Mouse (Mus musculus): ENCODE data around the gene Bex1. TPM values are rescaled to one million over a fixed set of nuclear protein-coding genes. Genes with fewer than 3 reads are reported as not detected.
A peak's percentile ranks its signal among the peaks of the same experiment; 100 is the strongest.
"Not testable (repeated sequence)": the region's sequence is repeated elsewhere in the genome, so short reads cannot be mapped to it uniquely, and the experiment has no call there.

Bex1 gene
- 111 and 118 TPM in 2 replicates for polyA plus RNA-seq (2014; fragmentation: Nextera tagmentation; extraction: Ambion mirVana)

- H3K4me3 ChIP-seq (ENCODE audit: low read depth, low read length): peak within 1 kb of the TSS; percentile 29
- peak; percentile 86 for ATAC-seq (ENCODE audit: insufficient read depth, low FRiP score, low TSS enrichment)
- H3K4me2 ChIP-seq (ENCODE audit: low read depth): peak within 1 kb of the TSS; percentile 32
- DNase-seq (ENCODE audit: low spot score); H3K27me3 ChIP-seq (ENCODE audit: control insufficient read depth, insufficient read depth, low read length); H3K4me1 ChIP-seq (ENCODE audit: control insufficient read depth, insufficient read depth, low read length); H3K27ac ChIP-seq (ENCODE audit: low read depth, low read length); H3K36me3 ChIP-seq (ENCODE audit: control insufficient read depth, insufficient read depth, low read length); H3K9me3 ChIP-seq (ENCODE audit: control insufficient read depth, low read length): not testable (repeated sequence)
- H3K9ac ChIP-seq (ENCODE audit: low read length): peak within 1 kb of the TSS; percentile 29; the same call in 1 of the 2 replicates
- 31% methylated on average over 4 of the region's 67 CpGs for WGBS
Observed at GRCm38 (mm10) chrX:136214729-136215677, at the start of gene Bex1, which contains the start of gene Tceal7. Bex1 (minus strand) TSS chrX:136215513. Tceal7 (plus strand) TSS chrX:136214779.

GRCm38 (mm10) chrX:136252023-136252729 lies 36.9 kb upstream of the Bex1 start:
- Histone ChIP-seq H3K27me3 (ENCODE audit: control insufficient read depth, insufficient read depth, low read length) (no peaks in the 10 kb centered on the region), H3K4me1 (ENCODE audit: control insufficient read depth, insufficient read depth, low read length) (no peaks in the 10 kb centered on the region), H3K4me3 (ENCODE audit: low read depth, low read length) (no peak overlapping the region), H3K4me2 (ENCODE audit: low read depth) (no peak overlapping the region), H3K27ac (ENCODE audit: low read depth, low read length) (no peak overlapping the region), H3K36me3 (ENCODE audit: control insufficient read depth, insufficient read depth, low read length) (no peaks in the 10 kb centered on the region), H3K9ac (ENCODE audit: low read length) (no peak overlapping the region), H3K9me3 (ENCODE audit: control insufficient read depth, low read length) (no peaks in the 10 kb centered on the region)
- WGBS: 64% methylated on average over 6 of the region's 6 CpGs
- DNase-seq (ENCODE audit: low spot score) (no peak), ATAC-seq (ENCODE audit: insufficient read depth, low FRiP score, low TSS enrichment) (no peak)

GRCm38 (mm10) chrX:136249671-136250070 lies 34.4 kb upstream of the Bex1 start:
- 80% methylated on average over 7 of the region's 7 CpGs for WGBS
- DNase-seq (ENCODE audit: low spot score) (no peak), ATAC-seq (ENCODE audit: insufficient read depth, low FRiP score, low TSS enrichment) (no peak)
- H3K36me3 ChIP-seq (ENCODE audit: control insufficient read depth, insufficient read depth, low read length): no peaks in the 10 kb centered on the region
- no peaks in the 10 kb centered on the region for H3K4me1 ChIP-seq (ENCODE audit: control insufficient read depth, insufficient read depth, low read length)
- no peaks in the 10 kb centered on the region for H3K9me3 ChIP-seq (ENCODE audit: control insufficient read depth, low read length)
- no peak overlapping the region for H3K27ac ChIP-seq (ENCODE audit: low read depth, low read length)
- no peaks in the 10 kb centered on the region for H3K27me3 ChIP-seq (ENCODE audit: control insufficient read depth, insufficient read depth, low read length)
- H3K9ac ChIP-seq (ENCODE audit: low read length): no peak overlapping the region
- H3K4me2 ChIP-seq (ENCODE audit: low read depth): no peak overlapping the region
- no peak overlapping the region for H3K4me3 ChIP-seq (ENCODE audit: low read depth, low read length)

GRCm38 (mm10) chrX:136248811-136249210 lies 33.5 kb upstream of the Bex1 start:
- Histone ChIP-seq H3K4me2 (ENCODE audit: low read depth) (no peak overlapping the region), H3K4me1 (ENCODE audit: control insufficient read depth, insufficient read depth, low read length) (no peaks in the 10 kb centered on the region), H3K36me3 (ENCODE audit: control insufficient read depth, insufficient read depth, low read length) (no peaks in the 10 kb centered on the region), H3K9ac (ENCODE audit: low read length) (no peak overlapping the region), H3K9me3 (ENCODE audit: control insufficient read depth, low read length) (no peaks in the 10 kb centered on the region), H3K4me3 (ENCODE audit: low read depth, low read length) (no peak overlapping the region), H3K27me3 (ENCODE audit: control insufficient read depth, insufficient read depth, low read length) (no peaks in the 10 kb centered on the region), H3K27ac (ENCODE audit: low read depth, low read length) (no peak overlapping the region)
- WGBS: 79% methylated on average over 6 of the region's 6 CpGs
- ATAC-seq (ENCODE audit: insufficient read depth, low FRiP score, low TSS enrichment): no peak
- no peak for DNase-seq (ENCODE audit: low spot score)

DNA sequence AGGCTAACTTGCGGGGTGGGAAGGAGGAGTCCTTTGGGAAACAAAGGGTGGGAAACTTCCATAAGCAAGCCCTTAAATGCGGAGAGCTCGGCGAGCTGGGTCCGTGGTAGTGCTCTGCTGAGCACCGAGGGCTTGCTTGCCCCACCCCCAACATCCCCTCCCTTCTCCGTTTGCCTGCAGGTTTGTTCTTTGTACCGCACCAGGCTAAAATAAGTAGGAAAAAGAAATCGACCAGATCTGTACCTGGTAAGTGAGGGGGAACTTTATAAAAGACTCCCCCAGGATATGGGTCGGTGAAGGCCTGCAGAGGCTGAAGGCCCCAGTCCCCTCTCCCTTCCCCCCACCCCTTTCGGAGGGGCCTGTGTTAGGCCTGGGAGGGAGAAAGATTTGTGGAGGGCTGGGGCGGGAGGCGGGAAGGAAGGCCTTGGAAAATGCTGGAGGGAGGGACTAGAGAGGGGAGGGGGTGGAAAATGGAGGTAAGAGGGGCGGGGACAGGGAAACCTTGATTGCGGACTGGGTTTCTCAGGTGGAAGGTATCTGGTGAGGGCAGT lies 30.3 kb upstream of the Bex1 start:
- Histone ChIP-seq H3K9ac (ENCODE audit: low read length) (peak overlapping the region; percentile 65), H3K27ac (ENCODE audit: low read depth, low read length) (peak overlapping the region; percentile 35; the same call in 1 of the 2 replicates), H3K4me2 (ENCODE audit: low read depth) (peak overlapping the region; percentile 33), H3K4me3 (ENCODE audit: low read depth, low read length) (peak overlapping the region; percentile 58), H3K27me3 (ENCODE audit: control insufficient read depth, insufficient read depth, low read length) (no peaks in the 10 kb centered on the region), H3K4me1 (ENCODE audit: control insufficient read depth, insufficient read depth, low read length) (no peaks in the 10 kb centered on the region), H3K9me3 (ENCODE audit: control insufficient read depth, low read length) (no peaks in the 10 kb centered on the region), H3K36me3 (ENCODE audit: control insufficient read depth, insufficient read depth, low read length) (no peaks in the 10 kb centered on the region)
- peak; percentile 42 for DNase-seq (ENCODE audit: low spot score)
- ATAC-seq (ENCODE audit: insufficient read depth, low FRiP score, low TSS enrichment): peak; percentile 71
- WGBS: 23% methylated on average over 11 of the region's 15 CpGs

DNA sequence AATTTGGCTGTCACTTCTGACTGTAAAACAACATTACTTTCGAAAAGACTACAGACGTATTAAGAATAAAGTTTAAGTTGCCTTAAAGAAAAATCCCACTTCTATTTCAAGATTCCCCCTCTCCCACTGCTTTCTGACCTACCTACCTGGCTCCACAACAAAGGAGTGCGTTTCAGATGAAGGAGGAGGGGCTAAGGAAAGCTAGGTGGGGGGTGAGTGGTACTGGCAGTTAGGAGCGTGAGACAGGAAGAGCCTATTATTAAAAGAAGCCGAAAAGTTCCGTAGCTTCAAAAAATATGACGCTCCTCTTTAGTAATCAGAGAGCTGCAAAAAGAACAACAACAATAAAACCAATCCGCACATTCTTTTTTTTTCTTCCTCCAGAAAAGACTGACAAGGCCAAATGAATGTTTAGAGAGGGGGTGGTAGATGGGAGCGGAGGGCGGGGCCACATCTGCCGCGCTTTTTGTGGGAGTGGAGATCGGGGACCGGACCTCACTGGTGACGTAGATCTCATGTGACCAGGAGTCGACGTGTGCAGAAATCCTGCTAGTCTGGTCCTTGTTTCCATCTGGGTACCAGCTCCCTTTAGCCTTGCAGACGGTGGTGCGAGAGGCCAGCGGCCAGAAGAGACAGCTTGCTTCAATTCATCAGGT lies 29.4 kb upstream of the Bex1 start, which contains the start of gene Tceal9:
Gene Tceal9, plus strand, starts transcription at position 506 of the 656 bp plus-strand sequence.
- H3K4me3 ChIP-seq (ENCODE audit: low read depth, low read length): peak within 1 kb of the TSS; percentile 58
- WGBS: 26% methylated on average over 20 of the region's 20 CpGs
- peak within 1 kb of the TSS; percentile 35; the same call in 1 of the 2 replicates for H3K27ac ChIP-seq (ENCODE audit: low read depth, low read length)
- H3K9ac ChIP-seq (ENCODE audit: low read length): peak within 1 kb of the TSS; percentile 65
- H3K9me3 ChIP-seq (ENCODE audit: control insufficient read depth, low read length): no peaks in the 10 kb centered on the region
- H3K4me1 ChIP-seq (ENCODE audit: control insufficient read depth, insufficient read depth, low read length): no peaks in the 10 kb centered on the region
- DNase-seq (ENCODE audit: low spot score) (peak; percentile 84), ATAC-seq (ENCODE audit: insufficient read depth, low FRiP score, low TSS enrichment) (peak; percentile 96)
- H3K27me3 ChIP-seq (ENCODE audit: control insufficient read depth, insufficient read depth, low read length): no peaks in the 10 kb centered on the region
- H3K36me3 ChIP-seq (ENCODE audit: control insufficient read depth, insufficient read depth, low read length): no peaks in the 10 kb centered on the region
- H3K4me2 ChIP-seq (ENCODE audit: low read depth): peak within 1 kb of the TSS; percentile 33

DNA sequence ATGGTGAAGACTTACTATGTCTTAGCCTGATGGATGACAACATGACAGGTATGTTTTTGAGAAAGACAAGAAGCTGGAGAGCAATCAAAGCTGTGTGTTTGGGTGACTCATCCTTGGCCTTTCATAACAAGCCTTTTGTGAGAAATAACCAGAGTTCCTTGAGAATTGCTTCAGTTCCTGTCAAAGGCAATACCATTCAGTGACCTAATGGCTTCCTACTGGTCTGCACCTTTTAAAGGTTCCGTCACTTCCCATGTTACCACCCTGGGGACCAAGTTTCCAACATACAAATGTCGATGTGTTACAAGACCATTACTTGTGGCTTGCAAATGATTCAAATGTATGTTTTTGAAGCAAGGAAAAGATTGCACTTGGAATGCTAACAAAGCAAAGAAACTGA lies 27.9 kb upstream of the Bex1 start:
- Histone ChIP-seq H3K27ac (ENCODE audit: low read depth, low read length) (no peak overlapping the region), H3K4me1 (ENCODE audit: control insufficient read depth, insufficient read depth, low read length) (no peaks in the 10 kb centered on the region), H3K4me2 (ENCODE audit: low read depth) (no peak overlapping the region), H3K9ac (ENCODE audit: low read length) (no peak overlapping the region), H3K4me3 (ENCODE audit: low read depth, low read length) (no peak overlapping the region), H3K36me3 (ENCODE audit: control insufficient read depth, insufficient read depth, low read length) (no peaks in the 10 kb centered on the region), H3K27me3 (ENCODE audit: control insufficient read depth, insufficient read depth, low read length) (no peaks in the 10 kb centered on the region), H3K9me3 (ENCODE audit: control insufficient read depth, low read length) (no peaks in the 10 kb centered on the region)
- no peak for ATAC-seq (ENCODE audit: insufficient read depth, low FRiP score, low TSS enrichment)
- DNase-seq (ENCODE audit: low spot score): no peak
- 86% methylated on average over 2 of the region's 2 CpGs for WGBS

- no peak overlapping the region for H3K4me2 ChIP-seq (ENCODE audit: low read depth)
- H3K36me3 ChIP-seq (ENCODE audit: control insufficient read depth, insufficient read depth, low read length): no peaks in the 10 kb centered on the region
- no peak overlapping the region for H3K4me3 ChIP-seq (ENCODE audit: low read depth, low read length)
- H3K9me3 ChIP-seq (ENCODE audit: control insufficient read depth, low read length): no peaks in the 10 kb centered on the region
- no peaks in the 10 kb centered on the region for H3K4me1 ChIP-seq (ENCODE audit: control insufficient read depth, insufficient read depth, low read length)
- ATAC-seq (ENCODE audit: insufficient read depth, low FRiP score, low TSS enrichment) (no peak), DNase-seq (ENCODE audit: low spot score) (peak; percentile 16)
- H3K27ac ChIP-seq (ENCODE audit: low read depth, low read length): no peak overlapping the region
- H3K27me3 ChIP-seq (ENCODE audit: control insufficient read depth, insufficient read depth, low read length): no peaks in the 10 kb centered on the region
- 54% methylated on average over 3 of the region's 3 CpGs for WGBS
- no peak overlapping the region for H3K9ac ChIP-seq (ENCODE audit: low read length)
Observed at GRCm38 (mm10) chrX:136238118-136238517, 22.8 kb upstream of the Bex1 start.
